In the genomic region with DNA sequence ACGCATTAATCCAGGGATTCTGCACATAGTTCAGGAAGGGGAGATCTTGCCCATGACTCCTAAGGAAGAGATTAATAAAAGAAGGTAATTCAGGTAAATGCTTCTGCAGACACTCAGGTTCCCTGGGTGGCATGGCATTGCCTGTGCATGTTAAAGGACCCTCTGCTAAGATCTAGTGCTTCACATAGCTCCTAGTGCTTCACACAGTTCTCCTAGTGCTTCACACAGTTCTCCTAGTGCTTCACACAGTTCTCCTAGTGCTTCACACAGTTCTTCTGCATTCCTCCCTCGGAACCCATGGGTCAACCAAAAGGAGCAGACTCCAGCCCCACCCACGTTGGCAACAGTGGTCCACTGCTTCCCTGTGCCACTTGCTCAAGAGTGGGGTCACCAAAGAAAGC, we compare ENCODE assay signal across 8 mouse cellular contexts. TPM values are rescaled to one million over a fixed set of nuclear protein-coding genes. Genes with fewer than 3 reads are reported as not detected.
A peak's percentile ranks its signal among the peaks of the same experiment; 100 is the strongest.
DNase-seq lines count a peak whose midpoint lies in the region; ATAC-seq and TF ChIP-seq lines count a peak whose summit lies in the region.

No protein-coding gene starts in this region.

- no peak for TF ChIP-seq CTCF in Patski (IDR thresholded peaks at IDR 0.05)
- no peak for TF ChIP-seq CTCF in heart, postnatal 0 days (IDR thresholded peaks at IDR 0.05; ENCODE audit: low read depth)

- H3K27ac ChIP-seq in heart, embryonic 12.5 days (ENCODE audit: poor library complexity, severe bottlenecking): peak overlapping the region; percentile 65
- peak overlapping the region; percentile 98 for H3K27ac ChIP-seq in heart, postnatal 0 days (ENCODE audit: low read depth)
- peak overlapping the region; percentile 95 for H3K27ac ChIP-seq in lung, embryonic 15.5 days

- no peaks in the 10 kb centered on the region for H3K27me3 ChIP-seq in heart, embryonic 12.5 days (replicated peaks)
- H3K27me3 ChIP-seq in Patski: no peaks in the 10 kb centered on the region
- H3K27me3 ChIP-seq in heart, postnatal 0 days (ENCODE audit: control insufficient read depth, insufficient read depth, low read length): no peaks in the 10 kb centered on the region
- no peaks in the 10 kb centered on the region for H3K27me3 ChIP-seq in lung, embryonic 15.5 days

- peaks cover 15% of the 10 kb centered on the region; the same call in 1 of the 2 replicates for H3K36me3 ChIP-seq in heart, embryonic 12.5 days
- peaks cover 17% of the 10 kb centered on the region for H3K36me3 ChIP-seq in heart, postnatal 0 days (replicated peaks; ENCODE audit: control insufficient read depth, insufficient read depth, low read length)
- H3K36me3 ChIP-seq in lung, embryonic 15.5 days: 0 out of 2 replicates have a peak, but pooled peaks cover 3% of the 10 kb centered on the region

- in situ Hi-C loops in Patski (cut with MboI; ENCODE audit: low pct_unique_long_range_greater_than_20kb): loop anchor here (5.0 kb wide), 3 partner anchors 38 to 132 kb away; a partner anchor contains a TSS

- H3K9ac ChIP-seq in heart, embryonic 12.5 days: peak overlapping the region; percentile 46; the same call in 1 of the 2 replicates
- H3K9ac ChIP-seq in heart, postnatal 0 days (replicated peaks; ENCODE audit: low read depth, low read length): no peak overlapping the region
- H3K9ac ChIP-seq in lung, embryonic 15.5 days: 0 out of 2 replicates have a peak overlapping the region, but pooled peaks have one; percentile 2

- 0 out of 2 replicates have a peak, but pooled peaks have one; percentile 29 for TF ChIP-seq EP300 in heart, postnatal 0 days (IDR thresholded peaks at IDR 0.05; ENCODE audit: low read depth)

- POLR2A ChIA-PET in Patski (lab: Charles Lee): interaction anchor here (0.9 to 7.6 kb wide), 5 partner anchors 16 to 210 kb away, joined by 3 to 58 read pairs (median 4); a partner anchor contains a TSS

- DNase-seq in heart, postnatal 10 days: no peak
- DNase-seq in Patski (ENCODE audit: low read depth, low spot score): no peak
- no peak for DNase-seq in heart, postnatal 0 days (ENCODE audit: low spot score)
- no peak for DNase-seq in left cerebral cortex, adult 8-10 months (ENCODE audit: low spot score in 2 of 2)
- DNase-seq in layer of hippocampus, adult 11-12 months (ENCODE audit: low spot score): no peak
- DNase-seq in adrenal gland, postnatal 25 days: no peak

- ATAC-seq in heart, embryonic 12.5 days (ENCODE audit: insufficient number of reproducible peaks, low FRiP score): no peak
- peak; percentile 1 for ATAC-seq in Patski
- ATAC-seq in heart, postnatal 0 days (ENCODE audit: insufficient read depth, low read depth): no peak
- no peak for ATAC-seq in lung, embryonic 15.5 days (ENCODE audit: borderline replicate concordance, extremely low read depth, low FRiP score, low TSS enrichment)

- no peaks in the 10 kb centered on the region for H3K9me3 ChIP-seq in heart, embryonic 12.5 days (replicated peaks)
- no peaks in the 10 kb centered on the region for H3K9me3 ChIP-seq in heart, postnatal 0 days (replicated peaks; ENCODE audit: control insufficient read depth, low read length)
- no peaks in the 10 kb centered on the region for H3K9me3 ChIP-seq in lung, embryonic 15.5 days

- WGBS in heart, embryonic 12.5 days: 68% methylated on average over 3 of the region's 3 CpGs
- 57% methylated on average over 3 of the region's 3 CpGs for WGBS in heart, postnatal 0 days
- 40% methylated on average over 3 of the region's 3 CpGs for WGBS in lung, embryonic 15.5 days

- H3K4me3 ChIP-seq in heart, embryonic 12.5 days: no peak overlapping the region
- peak overlapping the region; percentile 76 for H3K4me3 ChIP-seq in heart, postnatal 0 days (ENCODE audit: low read depth, low read length)
- peak overlapping the region; percentile 4; the same call in 1 of the 2 replicates for H3K4me3 ChIP-seq in lung, embryonic 15.5 days

- CTCF ChIA-PET in Patski (lab: Charles Lee): interaction anchor here (1.0 kb wide), 1 partner anchor 35 kb away, joined by 3 read pairs; no protein-coding TSS in a partner anchor

- intact Hi-C loops in heart, postnatal 10 days (cut with DNase I): loop anchor here (5.0 kb wide), 1 partner anchor 117 kb away; no protein-coding TSS in a partner anchor

- peaks cover 58% of the 10 kb centered on the region for H3K4me1 ChIP-seq in heart, embryonic 12.5 days (replicated peaks)
- peaks cover 42% of the 10 kb centered on the region for H3K4me1 ChIP-seq in heart, postnatal 0 days (ENCODE audit: control insufficient read depth, insufficient read depth)
- H3K4me1 ChIP-seq in lung, embryonic 15.5 days: peaks cover 65% of the 10 kb centered on the region

- H3K4me2 ChIP-seq in heart, embryonic 12.5 days: peak overlapping the region; percentile 38
- H3K4me2 ChIP-seq in heart, postnatal 0 days (ENCODE audit: low read depth, low read length): peak overlapping the region; percentile 75
- peak overlapping the region; percentile 88; the same call in 1 of the 2 replicates for H3K4me2 ChIP-seq in lung, embryonic 15.5 days

RNA-seq across cellular contexts. Expression of a gene that starts 56.1 kb away (rescaled TPM):
- polyA plus RNA-seq in heart, embryonic 12.5 days (2016; fragmentation: Nextera tagmentation; extraction: Ambion mirVana): 115 and 121 TPM in 2 replicates
- total RNA-seq in heart, postnatal 10 days (2021): 10 to 100 TPM; 84.4 to 87.8 TPM
- polyA plus RNA-seq in Patski (2021): 287 TPM
- total RNA-seq in heart, postnatal 0 days (2014; rRNA removed; ENCODE audit: low replicate concordance): 148 and 152 TPM in 2 replicates
- polyA plus RNA-seq in heart, postnatal 0 days (2015; fragmentation: Nextera tagmentation; extraction: Ambion mirVana): 50.8 and 53.3 TPM in 2 replicates
- 97.3 and 102 TPM in 2 replicates for polyA plus RNA-seq in lung, embryonic 15.5 days (2015; fragmentation: Nextera tagmentation; extraction: Ambion mirVana)
- 100 to 1,000 TPM; 131 to 191 (median 161) TPM for total RNA-seq in left cerebral cortex, adult 8-10 months (2022)
- total RNA-seq in adrenal gland, postnatal 25 days (2021): 138 and 168 TPM in 2 replicates

RNA-seq across cellular contexts. Expression of a gene that starts 56.7 kb away (rescaled TPM):
- polyA plus RNA-seq in heart, embryonic 12.5 days (2016; fragmentation: Nextera tagmentation; extraction: Ambion mirVana): 36.2 and 38.7 TPM in 2 replicates
- total RNA-seq in heart, postnatal 10 days (2021): 100 to 1,000 TPM in 1 of 2 experiments, 10 to 100 TPM in 1; 60.1 to 100 TPM
- 465 TPM for polyA plus RNA-seq in Patski (2021)
- total RNA-seq in heart, postnatal 0 days (2014; rRNA removed; ENCODE audit: low replicate concordance): 105 and 114 TPM in 2 replicates
- polyA plus RNA-seq in heart, postnatal 0 days (2015; fragmentation: Nextera tagmentation; extraction: Ambion mirVana): 23.1 and 24.0 TPM in 2 replicates
- 23.1 and 25.9 TPM in 2 replicates for polyA plus RNA-seq in lung, embryonic 15.5 days (2015; fragmentation: Nextera tagmentation; extraction: Ambion mirVana)
- total RNA-seq in left cerebral cortex, adult 8-10 months (2022): 10 to 100 TPM; 21.6 to 50.5 (median 28.7) TPM
- 30.8 and 37.8 TPM in 2 replicates for total RNA-seq in adrenal gland, postnatal 25 days (2021)

Comparison
In these comparisons a context has a peak if more than half of its experiments do, and no peak if none do; other contexts are left out.
1. H3K4me2 ChIP-seq: peak in every context shown above with its lines; median percentile 88 in lung, embryonic 15.5 days; 75 in heart, postnatal 0 days; 38 in heart, embryonic 12.5 days.